Mouse (Mus musculus) embryonic facial prominence, embryonic 13.5 days (tissue): ENCODE data around the gene Mcm3. TPM values are rescaled to one million over a fixed set of nuclear protein-coding genes. Genes with fewer than 3 reads are reported as not detected.
"Not testable (repeated sequence)": the region's sequence is repeated elsewhere in the genome, so short reads cannot be mapped to it uniquely, and the experiment has no call there.

Source experiments
- ATAC-seq: fragments of 200-750 bp; cut with Nextera tagmentation; 2 replicates; pipeline ENCODE4 v1.8.0; 2017; ENCODE audit warnings: low read depth; ENCODE audit not compliant: insufficient number of reproducible peaks, insufficient read depth, low FRiP score, low TSS enrichment
- H3K27ac ChIP-seq: fragments of 300-500 bp; sonication (generic); 2 replicates; pipeline ENCODE4 v1.5.1; 2015; ENCODE audit warnings: moderate library complexity, mild to moderate bottlenecking, inconsistent platforms
- H3K27me3 ChIP-seq: fragments of 300-500 bp; sonication (generic); 2 replicates; pipeline ENCODE4 v1.6.1; 2015; ENCODE audit warnings: mild to moderate bottlenecking, inconsistent platforms
- H3K36me3 ChIP-seq: fragments of 300-500 bp; sonication (generic); 2 replicates; pipeline ENCODE4 v1.6.1; 2015; ENCODE audit warnings: mild to moderate bottlenecking, inconsistent platforms
- H3K4me1 ChIP-seq: fragments of 300-500 bp; sonication (generic); 2 replicates; pipeline ENCODE4 v1.6.1; 2015; ENCODE audit warnings: inconsistent platforms
- H3K4me2 ChIP-seq: fragments of 300-500 bp; sonication (generic); 2 replicates; pipeline ENCODE4 v1.6.1; 2015; ENCODE audit warnings: moderate library complexity, mild to moderate bottlenecking, inconsistent platforms
- H3K4me3 ChIP-seq: fragments of 300-500 bp; sonication (generic); 2 replicates; pipeline ENCODE4 v1.5.1; 2015; ENCODE audit warnings: mild to moderate bottlenecking, inconsistent platforms
- H3K9ac ChIP-seq: fragments of 300-500 bp; sonication (generic); 2 replicates; pipeline ENCODE4 v1.6.1; 2015; ENCODE audit warnings: mild to moderate bottlenecking, inconsistent platforms
- H3K9me3 ChIP-seq: fragments of 300-500 bp; sonication (generic); 2 replicates; pipeline ENCODE4 v1.6.1; 2016; ENCODE audit warnings: inconsistent platforms
- WGBS: fragments of 180-500 bp; shearing (Covaris S2); methylation state at CpG from one replicate; pipeline ENCODE4 v1.1.7; 2015; ENCODE audit warnings: mixed read lengths; 5-methylcytosine and 5-hydroxymethylcytosine counted together
- polyA plus RNA-seq: library from polyadenylated mRNA; unstranded; fragments of >200 nt; fragmentation: Nextera tagmentation; extraction: Ambion mirVana; gene quantifications from 2 replicates; pipeline ENCODE4 v1.2.1, GENCODE M21; 2015

Mcm3 gene
- polyA plus RNA-seq, 1 experiment from 2014 or later = 138 TPM

DNA sequence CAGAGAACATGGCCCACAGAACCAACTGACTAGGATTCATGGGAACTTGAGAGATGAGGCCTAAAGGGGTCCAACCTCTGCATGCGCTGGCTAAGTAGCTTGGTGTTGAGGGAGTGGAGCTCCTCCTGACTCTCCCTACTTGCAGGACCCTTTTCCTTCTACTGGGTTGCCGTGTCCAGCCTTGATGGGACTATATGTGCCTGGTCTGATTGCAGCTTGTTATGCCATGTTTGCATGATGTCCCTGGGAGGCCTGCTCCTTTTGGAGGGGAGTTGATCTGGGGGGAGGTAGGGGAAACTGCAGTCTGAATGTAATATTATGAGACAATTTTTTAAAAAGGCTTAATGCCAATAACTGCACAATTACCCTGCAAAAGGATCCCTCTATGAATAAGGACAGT is 18.8 kb downstream of the Mcm3 start:
- no peaks in the 10 kb centered on the region for H3K27me3 ChIP-seq
- WGBS = 94% methylated on average over 2 of the region's 2 CpGs
- H3K9me3 ChIP-seq = no peaks in the 10 kb centered on the region
- H3K36me3 ChIP-seq = peaks cover 60% of the 10 kb centered on the region
- no peak overlapping the region for H3K9ac ChIP-seq
- H3K4me2 ChIP-seq = no peak overlapping the region
- H3K4me1 ChIP-seq = no peaks in the 10 kb centered on the region
- ATAC-seq = no peak
- no peak overlapping the region for H3K4me3 ChIP-seq
- H3K27ac ChIP-seq = 0 out of 2 replicates have a peak overlapping the region, but pooled peaks have one; percentile 4

DNA sequence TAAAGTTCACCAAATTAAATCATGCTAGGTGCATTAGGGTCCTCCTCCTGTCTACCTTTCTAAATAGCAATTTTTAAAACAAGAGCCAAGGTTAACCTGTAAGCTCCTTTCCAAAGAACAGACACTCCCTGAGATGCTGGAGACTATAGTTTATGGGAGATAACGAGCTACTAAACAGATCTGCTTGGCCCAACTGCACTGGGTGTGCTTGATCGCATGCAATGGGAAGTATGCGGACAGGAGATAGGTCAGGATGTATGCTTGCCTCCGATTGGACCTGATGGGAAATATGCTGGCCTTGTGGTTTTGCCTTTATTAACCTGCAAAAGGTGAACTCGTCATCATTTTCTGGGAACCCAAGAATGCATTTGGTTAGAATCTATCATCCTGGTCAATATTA is 24.9 kb downstream of the Mcm3 start:
- H3K9me3 ChIP-seq = no peaks in the 10 kb centered on the region
- 92% methylated on average over 5 of the region's 5 CpGs for WGBS
- no peaks in the 10 kb centered on the region for H3K4me1 ChIP-seq
- no peak overlapping the region for H3K4me2 ChIP-seq
- no peak overlapping the region for H3K9ac ChIP-seq
- no peaks in the 10 kb centered on the region for H3K27me3 ChIP-seq
- no peak overlapping the region for H3K4me3 ChIP-seq
- no peak for ATAC-seq
- no peak overlapping the region for H3K27ac ChIP-seq
- H3K36me3 ChIP-seq = peaks cover 15% of the 10 kb centered on the region

DNA sequence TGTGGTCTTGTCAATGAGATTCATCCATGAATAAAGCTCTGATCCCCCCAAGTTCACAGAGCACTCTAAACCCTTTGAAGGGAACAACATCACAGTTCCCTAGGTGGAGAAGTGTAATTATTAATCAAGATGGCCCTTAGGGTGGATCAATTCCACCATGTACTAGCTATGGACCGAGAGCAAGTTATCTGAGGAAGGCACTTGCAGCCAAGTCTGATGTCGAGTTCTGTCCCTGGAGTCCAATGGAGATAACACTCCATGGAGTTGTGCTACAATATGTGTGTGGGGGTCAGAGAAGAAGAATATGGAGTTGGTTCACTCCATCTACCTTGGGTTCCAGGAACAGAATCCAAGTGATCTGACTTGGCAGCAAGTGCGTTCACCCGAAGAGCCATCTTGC is 25.4 kb downstream of the Mcm3 start:
- WGBS = 90% methylated on average over 4 of the region's 4 CpGs
- Histone ChIP-seq H3K27me3 (no peaks in the 10 kb centered on the region), H3K4me1 (no peaks in the 10 kb centered on the region), H3K9ac (no peak overlapping the region), H3K27ac (no peak overlapping the region), H3K4me2 (no peak overlapping the region), H3K4me3 (no peak overlapping the region), H3K9me3 (no peaks in the 10 kb centered on the region), H3K36me3 (peaks cover 11% of the 10 kb centered on the region)
- ATAC-seq = no peak

- no peak for ATAC-seq
- no peaks in the 10 kb centered on the region for H3K27me3 ChIP-seq
- H3K27ac ChIP-seq = no peak overlapping the region
- no peaks in the 10 kb centered on the region for H3K4me1 ChIP-seq
- H3K9ac ChIP-seq = no peak overlapping the region
- H3K9me3 ChIP-seq = no peaks in the 10 kb centered on the region
- no peaks in the 10 kb centered on the region for H3K36me3 ChIP-seq
- H3K4me3 ChIP-seq = no peak overlapping the region
- H3K4me2 ChIP-seq = no peak overlapping the region
- WGBS = 52% methylated on average over 7 of the region's 7 CpGs
Measured at GRCm38 (mm10) chr1:20791414-20791813, 28.7 kb downstream of the Mcm3 start.

DNA sequence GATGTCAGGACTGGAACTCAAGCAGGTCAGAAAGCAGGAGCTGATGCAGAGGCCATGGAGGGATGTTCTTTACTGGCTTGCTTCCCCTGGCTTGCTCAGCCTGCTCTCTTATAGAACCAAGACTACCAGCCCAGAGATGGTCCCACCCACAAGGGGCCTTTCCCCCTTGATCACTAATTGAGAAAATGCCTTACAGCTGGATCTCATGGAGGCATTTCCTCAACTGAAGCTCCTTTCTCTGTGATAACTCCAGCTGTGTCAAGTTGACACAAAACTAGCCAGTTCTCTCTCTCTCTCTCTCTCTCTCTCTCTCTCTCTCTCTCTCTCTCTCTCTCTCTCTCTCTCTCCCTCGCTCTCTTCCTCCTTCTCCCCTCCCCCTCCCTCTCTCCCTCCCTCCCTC is 29.6 kb downstream of the Mcm3 start, which contains the start of gene Il17f:
Il17f (minus strand) TSS at position 101 of the 400 bp plus-strand sequence.
- ATAC-seq, H3K27ac ChIP-seq, H3K36me3 ChIP-seq, H3K4me3 ChIP-seq, H3K4me2 ChIP-seq, H3K27me3 ChIP-seq, H3K9me3 ChIP-seq, H3K9ac ChIP-seq, H3K4me1 ChIP-seq: not testable (repeated sequence)
- WGBS = 38% methylated on average over 1 of the region's 1 CpGs

DNA sequence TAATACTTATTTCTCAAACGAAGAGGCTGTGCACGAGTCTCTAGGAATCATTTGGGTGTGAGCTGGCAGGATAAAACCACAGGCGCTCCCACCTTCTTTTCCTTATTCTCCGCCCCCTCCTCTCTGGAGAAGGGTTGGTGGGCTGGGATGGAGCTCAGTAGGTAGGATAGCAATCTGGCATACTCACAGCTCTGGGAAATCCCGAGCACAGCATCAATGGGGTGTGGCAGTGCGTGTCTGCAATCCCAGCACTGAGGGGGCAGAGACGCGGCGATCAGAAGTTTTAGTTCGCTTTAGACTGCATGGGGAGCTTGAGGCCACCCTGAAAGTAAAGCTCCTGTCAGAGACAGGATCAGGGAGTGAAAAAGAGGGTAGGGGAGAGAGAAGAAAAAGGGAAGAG is 31.7 kb downstream of the Mcm3 start:
- Histone ChIP-seq H3K4me1 (no peaks in the 10 kb centered on the region), H3K9me3 (no peaks in the 10 kb centered on the region), H3K9ac (0 out of 2 replicates have a peak overlapping the region, but pooled peaks have one; percentile 11), H3K4me3 (no peak overlapping the region), H3K27me3 (no peaks in the 10 kb centered on the region), H3K36me3 (no peaks in the 10 kb centered on the region), H3K27ac (no peak overlapping the region), H3K4me2 (no peak overlapping the region)
- no peak for ATAC-seq
- WGBS = 48% methylated on average over 10 of the region's 10 CpGs

GRCm38 (mm10) chr1:20787046-20787445 is 33.1 kb downstream of the Mcm3 start:
- ATAC-seq = no peak
- no peak overlapping the region for H3K4me2 ChIP-seq
- 48% methylated on average over 8 of the region's 8 CpGs for WGBS

GRCm38 (mm10) chr1:20778366-20778765 is 41.7 kb downstream of the Mcm3 start:
- no peak overlapping the region for H3K9ac ChIP-seq
- no peak overlapping the region for H3K27ac ChIP-seq
- no peak for ATAC-seq
- H3K4me1 ChIP-seq = no peaks in the 10 kb centered on the region
- no peak overlapping the region for H3K4me2 ChIP-seq
- H3K4me3 ChIP-seq = no peak overlapping the region
- H3K27me3 ChIP-seq = no peaks in the 10 kb centered on the region
- WGBS = 80% methylated on average over 2 of the region's 2 CpGs
- no peaks in the 10 kb centered on the region for H3K9me3 ChIP-seq
- no peaks in the 10 kb centered on the region for H3K36me3 ChIP-seq

More at GRCm38 (mm10) chr1:20787046-20787445, 33.1 kb downstream of the Mcm3 start:
- no peak overlapping the region for H3K4me3 ChIP-seq
- H3K27me3 ChIP-seq = no peaks in the 10 kb centered on the region
- H3K9ac ChIP-seq = no peak overlapping the region
- no peaks in the 10 kb centered on the region for H3K9me3 ChIP-seq
- H3K36me3 ChIP-seq = no peaks in the 10 kb centered on the region
- H3K27ac ChIP-seq = no peak overlapping the region
- H3K4me1 ChIP-seq = no peaks in the 10 kb centered on the region

DNA sequence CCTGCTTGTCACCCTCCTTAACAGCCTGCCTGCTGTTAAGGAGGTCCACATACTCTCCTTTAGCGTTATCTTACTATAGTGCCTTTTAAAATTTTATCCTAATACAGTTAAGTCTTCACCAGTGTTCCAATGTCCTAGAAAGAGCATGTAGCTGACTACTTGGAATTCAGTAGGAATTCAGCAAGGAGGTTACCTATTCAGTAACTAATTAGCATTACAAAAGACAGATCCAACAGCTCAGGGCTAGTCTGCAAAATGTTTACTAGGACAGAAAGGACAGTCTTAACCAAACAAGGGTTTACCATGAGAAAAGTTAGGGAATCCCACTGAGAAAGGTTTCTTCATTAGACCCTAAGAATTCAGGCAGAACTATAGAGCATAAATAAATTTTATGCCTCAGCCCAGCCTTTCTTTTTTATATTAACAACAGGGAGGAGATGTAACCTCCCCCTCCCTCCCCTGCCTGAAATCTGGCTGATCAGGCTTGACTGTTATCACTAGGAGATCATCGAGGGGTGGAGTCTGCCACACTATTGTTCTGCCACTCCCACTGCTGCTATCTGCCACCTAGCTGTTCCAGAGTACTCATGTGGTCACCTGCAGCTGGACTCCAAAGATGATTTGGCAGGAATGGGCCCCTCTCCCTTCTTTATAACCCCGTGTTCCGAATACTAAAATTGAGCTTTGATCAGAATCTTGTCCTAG is 45.9 kb downstream of the Mcm3 start:
- not testable (repeated sequence) for H3K4me1 ChIP-seq, H3K4me3 ChIP-seq, H3K36me3 ChIP-seq, H3K9ac ChIP-seq, H3K27me3 ChIP-seq, H3K9me3 ChIP-seq, ATAC-seq, H3K27ac ChIP-seq, H3K4me2 ChIP-seq
- WGBS = 81% methylated on average over 4 of the region's 4 CpGs

GRCm38 (mm10) chr1:20766526-20766925 is 53.6 kb downstream of the Mcm3 start:
- Histone ChIP-seq H3K9me3 (no peaks in the 10 kb centered on the region), H3K9ac (no peak overlapping the region), H3K4me3 (no peak overlapping the region), H3K4me2 (no peak overlapping the region), H3K27ac (no peak overlapping the region), H3K36me3 (no peaks in the 10 kb centered on the region), H3K4me1 (no peaks in the 10 kb centered on the region), H3K27me3 (no peaks in the 10 kb centered on the region)
- ATAC-seq = no peak
- WGBS = 84% methylated on average over 6 of the region's 6 CpGs

DNA sequence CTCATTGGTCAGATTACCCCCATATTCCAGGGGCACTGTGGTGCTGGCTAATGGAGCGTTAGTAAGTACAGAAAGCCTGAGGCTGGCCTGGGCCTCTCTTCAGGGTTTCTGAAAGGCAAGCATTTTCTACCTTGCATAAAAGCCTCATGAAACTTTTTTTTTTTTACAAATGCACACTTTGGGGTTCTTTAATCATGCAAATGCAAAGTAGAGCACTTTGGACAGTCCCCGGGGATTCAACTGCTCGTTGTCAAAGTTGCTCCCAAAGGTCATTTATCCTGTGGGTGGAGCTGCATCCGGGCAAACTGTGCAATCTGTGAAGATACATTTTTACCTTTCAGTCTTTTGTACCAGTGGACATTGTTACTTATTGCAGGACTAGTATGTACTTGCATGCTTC is 58.7 kb downstream of the Mcm3 start:
- Histone ChIP-seq H3K4me3 (no peak overlapping the region), H3K27ac (no peak overlapping the region), H3K9ac (no peak overlapping the region), H3K36me3 (no peaks in the 10 kb centered on the region), H3K4me1 (no peaks in the 10 kb centered on the region), H3K27me3 (no peaks in the 10 kb centered on the region), H3K4me2 (no peak overlapping the region), H3K9me3 (no peaks in the 10 kb centered on the region)
- no peak for ATAC-seq
- 64% methylated on average over 4 of the region's 4 CpGs for WGBS

- Histone ChIP-seq H3K27me3 (no peaks in the 10 kb centered on the region), H3K4me2 (no peak overlapping the region), H3K9ac (no peak overlapping the region), H3K27ac (no peak overlapping the region), H3K36me3 (no peaks in the 10 kb centered on the region), H3K9me3 (no peaks in the 10 kb centered on the region), H3K4me3 (no peak overlapping the region), H3K4me1 (no peaks in the 10 kb centered on the region)
- no peak for ATAC-seq
- 84% methylated on average over 5 of the region's 5 CpGs for WGBS
Measured at GRCm38 (mm10) chr1:20760331-20760730, 59.8 kb downstream of the Mcm3 start.
